Mouse (Mus musculus): ENCODE results near the gene Apol6. TPM values are rescaled to one million over a fixed set of nuclear protein-coding genes. Genes with fewer than 3 reads are reported as not detected.

The Apol6 gene
- polyA plus RNA-seq, 1 experiment: 5.2 TPM

GRCm38 (mm10) chr15:77036989-77037277 is 7.6 kb upstream of the Apol6 start:
- 88% methylated on average over 2 of the region's 2 CpGs for WGBS
- Histone ChIP-seq H3K27ac (ENCODE audit: control insufficient read depth, insufficient read depth, low read length) (no peak overlapping the region), H3K4me3 (ENCODE audit: control insufficient read depth, insufficient read depth, low read length) (no peak overlapping the region), H3K4me1 (replicated peaks; ENCODE audit: control insufficient read depth, insufficient read depth, low read length) (no peaks in the 10 kb centered on the region), H3K27me3 (ENCODE audit: control insufficient read depth, insufficient read depth, low read length) (no peaks in the 10 kb centered on the region), H3K36me3 (ENCODE audit: control insufficient read depth, insufficient read depth, low read length) (no peaks in the 10 kb centered on the region)
- DNase-seq: no peak
- TF ChIP-seq CTCF (IDR thresholded peaks at IDR 0.05; ENCODE audit: borderline replicate concordance, control insufficient read depth, extremely low read depth, insufficient read depth, low read length, poor library complexity) (no peak), POLR2A (IDR thresholded peaks at IDR 0.05; ENCODE audit: control insufficient read depth, extremely low read depth, insufficient read depth, low read length, poor library complexity) (no peak)

DNA sequence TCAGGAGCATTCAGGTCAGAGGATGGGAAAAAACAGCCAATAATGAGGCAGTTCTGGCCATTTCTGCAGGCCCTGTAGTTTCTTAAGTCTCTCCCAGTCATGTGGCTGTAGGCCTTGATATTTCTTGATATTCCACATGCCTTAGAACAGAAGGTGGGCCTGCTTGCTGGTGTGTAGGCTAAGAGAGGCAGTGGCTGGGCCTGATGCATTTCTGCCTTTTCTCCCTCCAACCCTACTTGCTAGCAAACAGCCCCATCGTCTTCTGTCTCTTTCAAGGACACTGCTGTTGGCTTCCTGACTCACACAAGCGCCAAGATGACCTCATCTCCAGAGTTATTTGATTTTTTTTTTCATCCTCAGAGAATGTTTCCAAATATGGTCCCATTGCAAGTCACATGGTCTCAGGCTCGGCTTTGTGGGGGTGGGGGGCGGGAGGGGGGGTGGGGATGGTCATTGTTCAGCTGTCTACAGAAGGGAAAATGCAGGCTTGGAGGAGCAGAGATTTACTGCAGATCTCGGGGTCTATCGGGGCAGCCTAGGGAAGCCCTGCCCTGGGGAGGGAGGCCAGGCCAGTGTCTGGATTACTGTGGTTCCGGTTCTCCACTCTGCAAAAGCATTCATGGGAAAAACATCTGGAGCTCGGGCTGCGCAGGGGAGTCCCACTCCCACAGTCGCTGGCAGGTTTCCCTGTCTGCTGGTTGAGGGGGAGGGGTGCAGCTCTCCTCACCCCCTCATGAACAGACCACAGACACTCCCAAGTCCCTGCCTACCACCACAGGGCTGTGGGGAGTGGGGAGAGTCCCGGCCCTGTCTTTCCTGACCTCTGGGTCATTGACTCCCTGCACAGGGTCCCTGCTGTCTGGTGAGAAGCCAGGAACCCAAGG is 7.0 kb upstream of the Apol6 start:
- TF ChIP-seq POLR2A (IDR thresholded peaks at IDR 0.05; ENCODE audit: control insufficient read depth, extremely low read depth, insufficient read depth, low read length, poor library complexity): no peak
- no peak for TF ChIP-seq CTCF (IDR thresholded peaks at IDR 0.05; ENCODE audit: borderline replicate concordance, control insufficient read depth, extremely low read depth, insufficient read depth, low read length, poor library complexity)
- Histone ChIP-seq H3K4me1 (replicated peaks; ENCODE audit: control insufficient read depth, insufficient read depth, low read length) (no peaks in the 10 kb centered on the region), H3K4me3 (ENCODE audit: control insufficient read depth, insufficient read depth, low read length) (no peak overlapping the region), H3K36me3 (ENCODE audit: control insufficient read depth, insufficient read depth, low read length) (no peaks in the 10 kb centered on the region), H3K27me3 (ENCODE audit: control insufficient read depth, insufficient read depth, low read length) (no peaks in the 10 kb centered on the region), H3K27ac (ENCODE audit: control insufficient read depth, insufficient read depth, low read length) (no peak overlapping the region)
- DNase-seq: no peak
- WGBS: 34% methylated on average over 11 of the region's 11 CpGs

DNA sequence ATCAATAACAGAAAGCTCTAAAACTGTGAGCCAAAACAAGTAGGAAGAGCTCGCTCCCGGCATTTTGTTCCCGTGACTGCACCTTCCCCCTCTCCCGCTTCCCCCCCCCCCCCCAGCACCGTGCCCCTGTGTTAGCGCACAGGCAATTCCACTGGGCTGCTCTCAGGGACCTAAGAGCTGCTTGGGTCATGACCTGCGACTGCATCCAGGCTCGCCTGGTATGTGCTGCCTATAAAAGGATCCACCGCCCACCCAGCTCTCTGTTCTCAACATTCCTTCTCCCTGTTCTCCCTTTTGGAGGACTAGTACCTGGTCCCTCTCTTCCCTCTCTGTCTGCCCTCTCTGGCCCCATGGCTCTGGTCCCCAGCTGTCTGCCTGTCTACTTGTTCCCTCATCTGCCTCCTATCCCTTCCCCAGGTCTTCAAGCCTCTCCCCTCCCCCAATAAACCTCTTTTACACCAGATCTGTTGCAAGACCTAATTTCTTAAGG is 5.3 kb upstream of the Apol6 start:
- Histone ChIP-seq H3K36me3 (ENCODE audit: control insufficient read depth, insufficient read depth, low read length) (no peaks in the 10 kb centered on the region), H3K4me1 (replicated peaks; ENCODE audit: control insufficient read depth, insufficient read depth, low read length) (no peaks in the 10 kb centered on the region), H3K27ac (ENCODE audit: control insufficient read depth, insufficient read depth, low read length) (no peak overlapping the region), H3K27me3 (ENCODE audit: control insufficient read depth, insufficient read depth, low read length) (no peaks in the 10 kb centered on the region), H3K4me3 (ENCODE audit: control insufficient read depth, insufficient read depth, low read length) (no peak overlapping the region)
- TF ChIP-seq CTCF (IDR thresholded peaks at IDR 0.05; ENCODE audit: borderline replicate concordance, control insufficient read depth, extremely low read depth, insufficient read depth, low read length, poor library complexity): no peak
- no peak for DNase-seq
- 84% methylated on average over 9 of the region's 9 CpGs for WGBS

DNA sequence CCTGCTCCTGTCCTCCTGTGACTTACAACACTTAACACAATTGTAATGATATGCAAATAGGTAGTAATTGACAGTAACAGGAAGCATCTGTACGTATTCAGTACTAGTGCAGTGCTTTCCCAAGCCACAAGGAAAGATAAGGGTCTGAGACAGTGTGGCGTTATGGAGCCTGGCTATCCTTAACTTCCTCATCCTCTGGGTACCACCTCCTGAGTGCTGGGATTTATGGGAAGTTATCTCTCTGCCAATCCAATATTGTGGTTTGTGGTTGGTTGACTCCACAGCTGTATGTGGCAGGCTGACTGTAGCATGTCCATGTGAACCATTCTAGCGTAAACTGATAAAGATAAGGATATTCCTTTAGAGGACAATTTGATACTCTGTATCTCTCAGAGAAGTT is 3.7 kb upstream of the Apol6 start:
- WGBS: 17% methylated on average over 3 of the region's 3 CpGs
- no peaks in the 10 kb centered on the region for H3K36me3 ChIP-seq (ENCODE audit: control insufficient read depth, insufficient read depth, low read length)
- TF ChIP-seq POLR2A (IDR thresholded peaks at IDR 0.05; ENCODE audit: control insufficient read depth, extremely low read depth, insufficient read depth, low read length, poor library complexity) (no peak), CTCF (IDR thresholded peaks at IDR 0.05; ENCODE audit: borderline replicate concordance, control insufficient read depth, extremely low read depth, insufficient read depth, low read length, poor library complexity) (no peak)
- H3K27ac ChIP-seq (ENCODE audit: control insufficient read depth, insufficient read depth, low read length): no peak overlapping the region
- no peaks in the 10 kb centered on the region for H3K4me1 ChIP-seq (replicated peaks; ENCODE audit: control insufficient read depth, insufficient read depth, low read length)
- no peak overlapping the region for H3K4me3 ChIP-seq (ENCODE audit: control insufficient read depth, insufficient read depth, low read length)
- H3K27me3 ChIP-seq (ENCODE audit: control insufficient read depth, insufficient read depth, low read length): no peaks in the 10 kb centered on the region
- DNase-seq: no peak

GRCm38 (mm10) chr15:77045609-77046008 is 1.1 kb downstream of the Apol6 start:
- no peaks in the 10 kb centered on the region for H3K27me3 ChIP-seq (ENCODE audit: control insufficient read depth, insufficient read depth, low read length)
- WGBS: 85% methylated on average over 10 of the region's 10 CpGs

DNA sequence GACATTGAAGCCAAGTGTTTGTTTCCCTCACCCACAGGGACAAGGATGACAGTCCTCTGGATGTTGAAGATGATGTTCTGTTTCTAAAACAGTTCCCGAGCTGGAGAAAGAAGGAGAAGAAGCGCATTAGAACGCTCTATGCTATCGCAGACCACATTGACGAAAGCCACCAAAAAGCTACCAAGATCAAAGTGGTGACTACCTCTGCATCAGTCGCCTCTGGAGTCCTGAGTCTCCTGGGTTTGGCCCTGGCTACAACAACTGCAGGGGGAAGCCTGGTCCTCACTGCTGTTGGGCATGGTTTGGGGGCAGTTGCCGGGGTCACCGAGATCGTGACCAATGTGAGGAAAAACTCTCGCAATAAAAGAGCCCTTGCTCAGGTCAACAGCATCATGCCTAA is 6.0 kb downstream of the Apol6 start, which contains the start of gene Mb:
Mb (minus strand) TSS at position 101 of the 400 bp plus-strand sequence.
- DNase-seq: no peak
- no peaks in the 10 kb centered on the region for H3K27me3 ChIP-seq (ENCODE audit: control insufficient read depth, insufficient read depth, low read length)
- H3K4me3 ChIP-seq (ENCODE audit: control insufficient read depth, insufficient read depth, low read length): no peak within 1 kb of the TSS
- H3K36me3 ChIP-seq (ENCODE audit: control insufficient read depth, insufficient read depth, low read length): no peaks in the 10 kb centered on the region
- WGBS: 94% methylated on average over 10 of the region's 10 CpGs
- no peak within 1 kb of the TSS for H3K27ac ChIP-seq (ENCODE audit: control insufficient read depth, insufficient read depth, low read length)
- no peaks in the 10 kb centered on the region for H3K4me1 ChIP-seq (replicated peaks; ENCODE audit: control insufficient read depth, insufficient read depth, low read length)
- TF ChIP-seq POLR2A (IDR thresholded peaks at IDR 0.05; ENCODE audit: control insufficient read depth, extremely low read depth, insufficient read depth, low read length, poor library complexity) (no peak), CTCF (IDR thresholded peaks at IDR 0.05; ENCODE audit: borderline replicate concordance, control insufficient read depth, extremely low read depth, insufficient read depth, low read length, poor library complexity) (no peak)

More at GRCm38 (mm10) chr15:77045609-77046008, 1.1 kb downstream of the Apol6 start:
- TF ChIP-seq POLR2A (IDR thresholded peaks at IDR 0.05; ENCODE audit: control insufficient read depth, extremely low read depth, insufficient read depth, low read length, poor library complexity) (no peak), CTCF (IDR thresholded peaks at IDR 0.05; ENCODE audit: borderline replicate concordance, control insufficient read depth, extremely low read depth, insufficient read depth, low read length, poor library complexity) (no peak)
- no peaks in the 10 kb centered on the region for H3K4me1 ChIP-seq (replicated peaks; ENCODE audit: control insufficient read depth, insufficient read depth, low read length)
- no peak for DNase-seq
- no peaks in the 10 kb centered on the region for H3K36me3 ChIP-seq (ENCODE audit: control insufficient read depth, insufficient read depth, low read length)
- H3K27ac ChIP-seq (ENCODE audit: control insufficient read depth, insufficient read depth, low read length): no peak overlapping the region
- H3K4me3 ChIP-seq (ENCODE audit: control insufficient read depth, insufficient read depth, low read length): no peak overlapping the region

Data from thymus, adult 2 months (tissue).